Mouse (Mus musculus): Measurements from ENCODE around the gene Trp53tg5. TPM values are rescaled to one million over a fixed set of nuclear protein-coding genes. Genes with fewer than 3 reads are reported as not detected.

Gene Trp53tg5
- total and polyA plus RNA-seq, 3 experiments, result not detected

GRCm38 (mm10) chr2:164455421-164456190 lies 17.9 kb downstream of the Trp53tg5 start:
- dilution Hi-C loops (cut with MboI; ENCODE audit: extremely low pct_ligation_motif_present, extremely low pct_unique_long_range_greater_than_20kb, low sequenced_read_pairs) (no loop called here), in situ Hi-C loops (cut with MboI; ENCODE audit: low pct_ligation_motif_present, low pct_unique_long_range_greater_than_20kb, low sequenced_read_pairs) (loop anchor here (5.0 kb wide), 1 partner anchor 33 kb away; no protein-coding TSS in a partner anchor)
- Histone ChIP-seq H3K27ac (ENCODE audit: insufficient read depth, low read depth) (no peak overlapping the region), H3K27me3 (replicated peaks) (peaks cover 21% of the 10 kb centered on the region), H3K4me1 (ENCODE audit: control insufficient read depth in 1 of 2, insufficient read depth in 2 of 2) (peaks cover 7 to 21% of the 10 kb centered on the region in 2 experiments), H3K9me3 (replicated peaks; ENCODE audit: low read length) (peaks cover 2% of the 10 kb centered on the region), H3K36me3 (replicated peaks in 1 of 2; ENCODE audit: control insufficient read depth in 1 of 2, insufficient read depth in 1 of 2, low read length in 1 of 2) (peaks cover 3 to 5% of the 10 kb centered on the region in 2 experiments), H3K79me2 (replicated peaks; ENCODE audit: control insufficient read depth, extremely low read depth, insufficient read depth, poor library complexity, severe bottlenecking) (no peaks in the 10 kb centered on the region), H3K9ac (ENCODE audit: insufficient read depth, low read depth) (no peak overlapping the region), H3K4me2 (ENCODE audit: insufficient read depth, low read depth, poor library complexity, severe bottlenecking) (no peak overlapping the region), H3K4me3 (replicated peaks in 1 of 3; ENCODE audit: low read depth in 2 of 3, low read length in 2 of 3, poor library complexity in 1 of 3) (no peak overlapping the region)
- DNase-seq (ENCODE audit: extremely low read depth), result no peak
- TF ChIP-seq NELFE (IDR thresholded peaks at IDR 0.05; ENCODE audit: low read depth, low read length) (no peak), MXI1 (IDR thresholded peaks at IDR 0.05; ENCODE audit: low read depth, low read length) (no peak), RAD21 (IDR thresholded peaks at IDR 0.05; ENCODE audit: low read depth, low read length) (no peak), CHD1 (IDR thresholded peaks at IDR 0.05; ENCODE audit: low read depth, low read length) (no peak), MAFK (IDR thresholded peaks at IDR 0.05; ENCODE audit: insufficient replicate concordance, low read length) (no peak), TBP (conservative IDR thresholded peaks at IDR 0.05; ENCODE audit: low read depth, low read length) (no peak), ETS1 (conservative IDR thresholded peaks at IDR 0.05; ENCODE audit: low read depth, low read length) (no peak), HCFC1 (IDR thresholded peaks at IDR 0.05; ENCODE audit: low read depth, low read length) (no peak), JUN (IDR thresholded peaks at IDR 0.05; ENCODE audit: insufficient read depth, low read depth, low read length) (no peak), CTCF (conservative IDR thresholded peaks at IDR 0.05 in 1 of 2, IDR thresholded peaks at IDR 0.05 in 1 of 2; ENCODE audit: low read depth in 2 of 2, low read length in 2 of 2) (no peak), UBTF (IDR thresholded peaks at IDR 0.05; ENCODE audit: low read depth, low read length) (no peak)

GRCm38 (mm10) chr2:164454846-164455245 lies 18.7 kb downstream of the Trp53tg5 start:
- peaks cover 8% of the 10 kb centered on the region for H3K9me3 ChIP-seq (replicated peaks; ENCODE audit: low read length)
- TF ChIP-seq POLR2AphosphoS2 (IDR thresholded peaks at IDR 0.05; ENCODE audit: low read depth, low read length) (no peak), EP300 (IDR thresholded peaks at IDR 0.05; ENCODE audit: low read length) (no peak), RCOR1 (conservative IDR thresholded peaks at IDR 0.05; ENCODE audit: low read depth, low read length) (no peak), E2F4 (IDR thresholded peaks at IDR 0.05; ENCODE audit: insufficient replicate concordance, low read depth, low read length) (no peak), USF1 (IDR thresholded peaks at IDR 0.05; ENCODE audit: low read depth, low read length) (no peak), USF2 (conservative IDR thresholded peaks at IDR 0.05; ENCODE audit: low read depth, low read length) (no peak), TBP (conservative IDR thresholded peaks at IDR 0.05; ENCODE audit: low read depth, low read length) (no peak), RAD21 (IDR thresholded peaks at IDR 0.05; ENCODE audit: low read depth, low read length) (no peak), MAX (IDR thresholded peaks at IDR 0.05; ENCODE audit: low read length) (no peak), SMC3 (IDR thresholded peaks at IDR 0.05; ENCODE audit: low read depth, low read length) (no peak), BHLHE40 (IDR thresholded peaks at IDR 0.05; ENCODE audit: low read depth, low read length) (no peak), ETS1 (conservative IDR thresholded peaks at IDR 0.05; ENCODE audit: low read depth, low read length) (no peak), CHD1 (IDR thresholded peaks at IDR 0.05; ENCODE audit: low read depth, low read length) (no peak), JUN (IDR thresholded peaks at IDR 0.05; ENCODE audit: insufficient read depth, low read depth, low read length) (no peak), MAFK (IDR thresholded peaks at IDR 0.05; ENCODE audit: insufficient replicate concordance, low read length) (no peak)
- in situ Hi-C loops (cut with MboI; ENCODE audit: low pct_ligation_motif_present, low pct_unique_long_range_greater_than_20kb, low sequenced_read_pairs), result loop anchor here (5.0 kb wide), 1 partner anchor 33 kb away; no protein-coding TSS in a partner anchor
- no peak for DNase-seq (ENCODE audit: extremely low read depth)
- peaks cover 3 to 5% of the 10 kb centered on the region in 2 experiments for H3K36me3 ChIP-seq (replicated peaks in 1 of 2; ENCODE audit: control insufficient read depth in 1 of 2, insufficient read depth in 1 of 2, low read length in 1 of 2)
- peaks cover 7 to 21% of the 10 kb centered on the region in 2 experiments for H3K4me1 ChIP-seq (ENCODE audit: control insufficient read depth in 1 of 2, insufficient read depth in 2 of 2)
- peaks cover 28% of the 10 kb centered on the region for H3K27me3 ChIP-seq (replicated peaks)
- H3K79me2 ChIP-seq (replicated peaks; ENCODE audit: control insufficient read depth, extremely low read depth, insufficient read depth, poor library complexity, severe bottlenecking), result no peaks in the 10 kb centered on the region
- no peak overlapping the region for H3K9ac ChIP-seq (ENCODE audit: insufficient read depth, low read depth)
- H3K4me3 ChIP-seq (replicated peaks in 1 of 3; ENCODE audit: low read depth in 2 of 3, low read length in 2 of 3, poor library complexity in 1 of 3), result no peak overlapping the region
- no peak overlapping the region for H3K4me2 ChIP-seq (ENCODE audit: insufficient read depth, low read depth, poor library complexity, severe bottlenecking)
- H3K27ac ChIP-seq (ENCODE audit: insufficient read depth, low read depth), result no peak overlapping the region
- dilution Hi-C loops (cut with MboI; ENCODE audit: extremely low pct_ligation_motif_present, extremely low pct_unique_long_range_greater_than_20kb, low sequenced_read_pairs), result no loop called here

Measured in CH12.LX (cell line).